14 mouse cellular contexts compared by ENCODE assay signal in the genomic region with DNA sequence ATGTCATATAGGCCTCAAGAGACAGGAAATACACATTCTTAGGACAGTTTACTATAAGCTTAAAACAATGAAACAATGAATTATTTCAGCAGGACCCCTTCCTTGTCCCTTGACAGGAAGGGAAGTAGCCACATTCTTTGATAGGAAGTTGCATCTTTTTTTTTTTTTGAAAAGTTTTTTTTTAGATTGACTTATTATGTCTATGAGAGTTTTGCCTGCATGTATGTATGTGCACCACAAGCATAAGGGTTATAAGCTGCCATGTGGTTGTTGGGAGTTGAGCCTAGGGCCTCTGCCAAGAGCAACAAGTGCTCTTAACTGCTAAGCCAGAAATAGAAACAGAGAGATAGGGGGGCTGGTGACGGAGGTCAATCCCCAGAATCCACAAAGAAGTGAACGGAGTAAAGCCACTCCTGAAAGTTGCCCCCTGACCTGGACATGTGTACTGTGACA. TPM values are rescaled to one million over a fixed set of nuclear protein-coding genes. Genes with fewer than 3 reads are reported as not detected.
DNase-seq lines count a peak whose midpoint lies in the region; ATAC-seq and TF ChIP-seq lines count a peak whose summit lies in the region.
"Had no signal": no experiment of that assay in that cellular context is flagged by ENCODE, and none has a peak within 500 bp of the region (broad histone marks: within the 10 kb centered on the region; RNA-seq: fewer than 3 reads in every experiment).

No protein-coding gene starts in this region.

- no peak overlapping the region for H3K4me2 ChIP-seq in hindbrain, embryonic 15.5 days
- no peak overlapping the region for H3K4me2 ChIP-seq in hindbrain, embryonic 16.5 days (ENCODE audit: low read length)
- no peak overlapping the region for H3K4me2 ChIP-seq in lung, postnatal 0 days (replicated peaks; ENCODE audit: low read depth, low read length)
- no peak overlapping the region for H3K4me2 ChIP-seq in liver, postnatal 0 days (ENCODE audit: low read depth, low read length)
- H3K4me2 ChIP-seq: forebrain, embryonic 13.5 days had no signal

- H3K27me3 ChIP-seq in hindbrain, embryonic 15.5 days = no peaks in the 10 kb centered on the region
- no peaks in the 10 kb centered on the region for H3K27me3 ChIP-seq in hindbrain, embryonic 16.5 days (replicated peaks; ENCODE audit: control insufficient read depth, insufficient read depth, low read length)
- no peaks in the 10 kb centered on the region for H3K27me3 ChIP-seq in lung, postnatal 0 days (replicated peaks; ENCODE audit: insufficient read depth, low read length)
- H3K27me3 ChIP-seq in liver, postnatal 0 days (ENCODE audit: insufficient read depth, low read length) = no peaks in the 10 kb centered on the region
- H3K27me3 ChIP-seq: forebrain, embryonic 13.5 days had no signal

- 85% methylated on average over 2 of the region's 2 CpGs for WGBS in hindbrain, embryonic 15.5 days
- 74% methylated on average over 2 of the region's 2 CpGs for WGBS in hindbrain, embryonic 16.5 days
- 22% methylated on average over 2 of the region's 2 CpGs for WGBS in lung, postnatal 0 days
- WGBS in liver, postnatal 0 days (ENCODE audit: insufficient replicate concordance) = 29% methylated on average over 2 of the region's 2 CpGs

- H3K4me1 ChIP-seq in hindbrain, embryonic 15.5 days (replicated peaks) = no peaks in the 10 kb centered on the region
- no peaks in the 10 kb centered on the region for H3K4me1 ChIP-seq in hindbrain, embryonic 16.5 days (ENCODE audit: control insufficient read depth, insufficient read depth, low read depth, low read length)
- H3K4me1 ChIP-seq in lung, postnatal 0 days (ENCODE audit: insufficient read depth, low read depth, low read length) = peaks cover 8% of the 10 kb centered on the region; the same call in 1 of the 2 replicates
- H3K4me1 ChIP-seq in brown adipose tissue, adult 24 weeks (ENCODE audit: control insufficient read depth, insufficient read depth, insufficient read length, low read length) = peaks cover 7% of the 10 kb centered on the region; the same call in 1 of the 2 replicates
- peaks cover 3% of the 10 kb centered on the region; the same call in 1 of the 2 replicates for H3K4me1 ChIP-seq in liver, postnatal 0 days (ENCODE audit: insufficient read depth)
- H3K4me1 ChIP-seq: forebrain, embryonic 13.5 days had no signal

- H3K27ac ChIP-seq in hindbrain, embryonic 15.5 days (replicated peaks) = 0 out of 2 replicates have a peak overlapping the region, but pooled peaks have one; percentile 48
- no peak overlapping the region for H3K27ac ChIP-seq in hindbrain, embryonic 16.5 days (ENCODE audit: low read depth, low read length)
- peak overlapping the region; percentile 81 for H3K27ac ChIP-seq in lung, postnatal 0 days (ENCODE audit: low read length)
- peak overlapping the region; percentile 87 for H3K27ac ChIP-seq in brown adipose tissue, adult 24 weeks (replicated peaks; ENCODE audit: low read depth, low read length)
- 0 out of 2 replicates have a peak overlapping the region, but pooled peaks have one; percentile 61 for H3K27ac ChIP-seq in liver, postnatal 0 days (ENCODE audit: low read depth)
- H3K27ac ChIP-seq: forebrain, embryonic 13.5 days had no signal

- ATAC-seq in hindbrain, embryonic 15.5 days (ENCODE audit: low FRiP score, low read depth) = no peak
- ATAC-seq in hindbrain, embryonic 16.5 days = no peak
- ATAC-seq in lung, postnatal 0 days = peak; percentile 48
- peak; percentile 29; the same call in 1 of the 2 replicates for ATAC-seq in liver, postnatal 0 days
- ATAC-seq: CD4-positive, CD25-positive, alpha-beta regulatory T cell, adult 4 months; forebrain, embryonic 13.5 days; inflammation-experienced regulatory T-cells, adult 6 months had no signal

- TF ChIP-seq EP300 in lung, postnatal 0 days (IDR thresholded peaks at IDR 0.05) = peak; percentile 89
- no peak for TF ChIP-seq EP300 in liver, postnatal 0 days (IDR thresholded peaks at IDR 0.05; ENCODE audit: low read depth)

- peaks cover 83% of the 10 kb centered on the region for H3K36me3 ChIP-seq in hindbrain, embryonic 15.5 days
- peaks cover 40% of the 10 kb centered on the region for H3K36me3 ChIP-seq in hindbrain, embryonic 16.5 days (ENCODE audit: control insufficient read depth, insufficient read depth, low read length)
- peaks cover 41% of the 10 kb centered on the region; the same call in 1 of the 2 replicates for H3K36me3 ChIP-seq in lung, postnatal 0 days (ENCODE audit: insufficient read depth, low read length)
- H3K36me3 ChIP-seq in liver, postnatal 0 days (replicated peaks; ENCODE audit: insufficient read depth, low read length) = peaks cover 45% of the 10 kb centered on the region

- H3K9me3 ChIP-seq in hindbrain, embryonic 15.5 days = no peaks in the 10 kb centered on the region
- no peaks in the 10 kb centered on the region for H3K9me3 ChIP-seq in hindbrain, embryonic 16.5 days (ENCODE audit: control insufficient read depth, low read length)
- no peaks in the 10 kb centered on the region for H3K9me3 ChIP-seq in lung, postnatal 0 days (ENCODE audit: low read length)
- no peaks in the 10 kb centered on the region for H3K9me3 ChIP-seq in liver, postnatal 0 days (ENCODE audit: low read length)
- H3K9me3 ChIP-seq: forebrain, embryonic 13.5 days had no signal

- no peak overlapping the region for H3K4me3 ChIP-seq in hindbrain, embryonic 15.5 days
- no peak overlapping the region for H3K4me3 ChIP-seq in hindbrain, embryonic 16.5 days (ENCODE audit: low read length)
- no peak overlapping the region for H3K4me3 ChIP-seq in lung, postnatal 0 days (ENCODE audit: low read depth, low read length)
- H3K4me3 ChIP-seq in brown adipose tissue, adult 24 weeks (ENCODE audit: insufficient read depth, low read depth, low read length) = no peak overlapping the region
- H3K4me3 ChIP-seq in liver, postnatal 0 days (ENCODE audit: low read depth, low read length) = no peak overlapping the region
- H3K4me3 ChIP-seq: forebrain, embryonic 13.5 days had no signal

- no peak overlapping the region for H3K9ac ChIP-seq in hindbrain, embryonic 15.5 days
- H3K9ac ChIP-seq in hindbrain, embryonic 16.5 days (ENCODE audit: low read depth, low read length) = no peak overlapping the region
- H3K9ac ChIP-seq in lung, postnatal 0 days (replicated peaks; ENCODE audit: low read depth) = no peak overlapping the region
- no peak overlapping the region for H3K9ac ChIP-seq in liver, postnatal 0 days (replicated peaks)
- H3K9ac ChIP-seq: forebrain, embryonic 13.5 days had no signal

- DNase-seq in lung, postnatal 0 days (ENCODE audit: low spot score) = peak; percentile 67
- DNase-seq in lung, postnatal 25 days (ENCODE audit: low spot score) = no peak
- DNase-seq in liver, postnatal 0 days = no peak
- DNase-seq in spleen, adult 18-20 months = no peak
- DNase-seq in gastrocnemius, postnatal 25 days = no peak
- DNase-seq: cerebellum, postnatal 36 days; left cerebral cortex, postnatal 4 days; thymus, postnatal 36 days had no signal

- no peak for TF ChIP-seq CTCF in lung, postnatal 0 days (IDR thresholded peaks at IDR 0.05)
- TF ChIP-seq CTCF in liver, postnatal 0 days (IDR thresholded peaks at IDR 0.05; ENCODE audit: low read depth) = no peak

RNA-seq across cellular contexts. Expression of a gene that starts 6.7 kb away (rescaled TPM):
- 38.8 and 39.1 TPM in 2 replicates for polyA plus RNA-seq in hindbrain, embryonic 15.5 days (2015; fragmentation: Nextera tagmentation; extraction: Ambion mirVana)
- 39.8 TPM in 2 replicates for polyA plus RNA-seq in hindbrain, embryonic 16.5 days (2015; fragmentation: Nextera tagmentation; extraction: Ambion mirVana)
- polyA plus RNA-seq in lung, postnatal 0 days (2015; fragmentation: Nextera tagmentation; extraction: Ambion mirVana) = 60.2 and 71.4 TPM in 2 replicates
- polyA plus RNA-seq in brown adipose tissue, adult 24 weeks (2012; ENCODE audit: insufficient read depth, insufficient read length, missing spikeins) = 19.1 and 24.1 TPM in 2 replicates
- polyA plus RNA-seq in liver, postnatal 0 days (2015; fragmentation: Nextera tagmentation; extraction: Ambion mirVana) = 16.7 TPM in 2 replicates
- total RNA-seq in gastrocnemius, postnatal 25 days (2021) = 10 to 100 TPM; 19.0 to 19.8 TPM

RNA-seq across cellular contexts. Expression of a gene that starts 26.2 kb away (rescaled TPM):
- polyA plus RNA-seq in hindbrain, embryonic 15.5 days (2015; fragmentation: Nextera tagmentation; extraction: Ambion mirVana) = 11.6 and 12.6 TPM in 2 replicates
- polyA plus RNA-seq in hindbrain, embryonic 16.5 days (2015; fragmentation: Nextera tagmentation; extraction: Ambion mirVana) = 13.6 and 16.7 TPM in 2 replicates
- polyA plus RNA-seq in lung, postnatal 0 days (2015; fragmentation: Nextera tagmentation; extraction: Ambion mirVana) = 88.5 and 102 TPM in 2 replicates
- 65.7 and 72.5 TPM in 2 replicates for polyA plus RNA-seq in brown adipose tissue, adult 24 weeks (2012; ENCODE audit: insufficient read depth, insufficient read length, missing spikeins)
- polyA plus RNA-seq in liver, postnatal 0 days (2015; fragmentation: Nextera tagmentation; extraction: Ambion mirVana) = 19.4 and 22.4 TPM in 2 replicates
- 10 to 100 TPM; 43.0 to 44.3 TPM for total RNA-seq in gastrocnemius, postnatal 25 days (2021)

RNA-seq across cellular contexts. Expression of a gene that starts 36.2 kb away (rescaled TPM):
- 120 and 124 TPM in 2 replicates for polyA plus RNA-seq in hindbrain, embryonic 15.5 days (2015; fragmentation: Nextera tagmentation; extraction: Ambion mirVana)
- 109 and 110 TPM in 2 replicates for polyA plus RNA-seq in hindbrain, embryonic 16.5 days (2015; fragmentation: Nextera tagmentation; extraction: Ambion mirVana)
- 71.1 and 74.4 TPM in 2 replicates for polyA plus RNA-seq in lung, postnatal 0 days (2015; fragmentation: Nextera tagmentation; extraction: Ambion mirVana)
- 75.9 and 86.5 TPM in 2 replicates for polyA plus RNA-seq in brown adipose tissue, adult 24 weeks (2012; ENCODE audit: insufficient read depth, insufficient read length, missing spikeins)
- polyA plus RNA-seq in liver, postnatal 0 days (2015; fragmentation: Nextera tagmentation; extraction: Ambion mirVana) = 30.1 and 36.7 TPM in 2 replicates
- total RNA-seq in gastrocnemius, postnatal 25 days (2021) = 100 to 1,000 TPM; 123 to 168 TPM

RNA-seq across cellular contexts. Expression of a gene that starts 54.9 kb away (rescaled TPM):
- polyA plus RNA-seq in hindbrain, embryonic 15.5 days (2015; fragmentation: Nextera tagmentation; extraction: Ambion mirVana) = 109 TPM in 2 replicates
- 106 and 109 TPM in 2 replicates for polyA plus RNA-seq in hindbrain, embryonic 16.5 days (2015; fragmentation: Nextera tagmentation; extraction: Ambion mirVana)
- polyA plus RNA-seq in lung, postnatal 0 days (2015; fragmentation: Nextera tagmentation; extraction: Ambion mirVana) = 83.8 and 90.3 TPM in 2 replicates
- polyA plus RNA-seq in brown adipose tissue, adult 24 weeks (2012; ENCODE audit: insufficient read depth, insufficient read length, missing spikeins) = 56.9 and 64.4 TPM in 2 replicates
- 35.0 and 36.0 TPM in 2 replicates for polyA plus RNA-seq in liver, postnatal 0 days (2015; fragmentation: Nextera tagmentation; extraction: Ambion mirVana)
- 10 to 100 TPM; 39.7 to 44.7 TPM for total RNA-seq in gastrocnemius, postnatal 25 days (2021)

Comparison
In these comparisons a context has a peak if more than half of its experiments do, and no peak if none do; other contexts are left out.
1. ATAC-seq: peak in lung, postnatal 0 days (single experiment) and liver, postnatal 0 days (single experiment); none in hindbrain, embryonic 15.5 days (single experiment) and hindbrain, embryonic 16.5 days (single experiment).